Mouse (Mus musculus): ENCODE data around the gene Map2.

The Map2 gene

GRCm38 (mm10) chr1:66175041-66175665 is at the start of gene Map2:
Gene Map2, plus strand, starts transcription at chr1:66175273.
- peak; percentile 77 to 82 for DNase-seq (ENCODE audit: low spot score in 2 of 2)

GRCm38 (mm10) chr1:66133014-66133413 is 42.1 kb upstream of the Map2 start:
- DNase-seq (ENCODE audit: low spot score in 2 of 2): no peak

- no peak for DNase-seq (ENCODE audit: low spot score in 2 of 2)
Observed at GRCm38 (mm10) chr1:66135324-66135723, 39.7 kb upstream of the Map2 start.

GRCm38 (mm10) chr1:66140686-66141085 is 34.4 kb upstream of the Map2 start:
- no peak for DNase-seq (ENCODE audit: low spot score in 2 of 2)

GRCm38 (mm10) chr1:66145180-66145579 is 29.9 kb upstream of the Map2 start:
- DNase-seq (ENCODE audit: low spot score in 2 of 2): no peak

GRCm38 (mm10) chr1:66148825-66149514 is 26.1 kb upstream of the Map2 start:
- DNase-seq (ENCODE audit: low spot score in 2 of 2): no peak

- DNase-seq (ENCODE audit: low spot score in 2 of 2): no peak
Observed at GRCm38 (mm10) chr1:66150806-66151205, 24.3 kb upstream of the Map2 start.

GRCm38 (mm10) chr1:66157135-66157534 is 17.9 kb upstream of the Map2 start:
- no peak for DNase-seq (ENCODE audit: low spot score in 2 of 2)

- DNase-seq (ENCODE audit: low spot score in 2 of 2): no peak
Observed at GRCm38 (mm10) chr1:66157589-66157988, 17.5 kb upstream of the Map2 start.

- no peak for DNase-seq (ENCODE audit: low spot score in 2 of 2)
Observed at GRCm38 (mm10) chr1:66164648-66165047, 10.4 kb upstream of the Map2 start.

- DNase-seq (ENCODE audit: low spot score in 2 of 2): no peak
Observed at GRCm38 (mm10) chr1:66168722-66169121, 6.4 kb upstream of the Map2 start.

- no peak for DNase-seq (ENCODE audit: low spot score in 2 of 2)
Observed at GRCm38 (mm10) chr1:66172127-66172526, 2.9 kb upstream of the Map2 start.

- DNase-seq (ENCODE audit: low spot score in 2 of 2): no peak
Observed at GRCm38 (mm10) chr1:66173630-66174029, 1.4 kb upstream of the Map2 start.

- DNase-seq (ENCODE audit: low spot score in 2 of 2): no peak
Observed at GRCm38 (mm10) chr1:66176012-66176837, 1.2 kb downstream of the Map2 start.

- no peak for DNase-seq (ENCODE audit: low spot score in 2 of 2)
Observed at GRCm38 (mm10) chr1:66176838-66177105, 1.7 kb downstream of the Map2 start.

GRCm38 (mm10) chr1:66177489-66178170 is 2.6 kb downstream of the Map2 start:
- no peak for DNase-seq (ENCODE audit: low spot score in 2 of 2)

- peak; percentile 41 to 69 for DNase-seq (ENCODE audit: low spot score in 2 of 2)
Observed at GRCm38 (mm10) chr1:66187016-66187681, 12.1 kb downstream of the Map2 start.

- DNase-seq (ENCODE audit: low spot score in 2 of 2): no peak
Observed at GRCm38 (mm10) chr1:66192401-66192800, 17.3 kb downstream of the Map2 start.

GRCm38 (mm10) chr1:66192891-66193290 is 17.8 kb downstream of the Map2 start:
- no peak for DNase-seq (ENCODE audit: low spot score in 2 of 2)

GRCm38 (mm10) chr1:66195040-66195726 is 20.1 kb downstream of the Map2 start:
- DNase-seq (ENCODE audit: low spot score in 2 of 2): no peak

- DNase-seq (ENCODE audit: low spot score in 2 of 2): no peak
Observed at GRCm38 (mm10) chr1:66196240-66196639, 21.2 kb downstream of the Map2 start.
